Mouse (Mus musculus) heart, embryonic 12.5 days (tissue): ENCODE measurements around the gene Magi2. TPM values are rescaled to one million over a fixed set of nuclear protein-coding genes. Genes with fewer than 3 reads are reported as not detected.

Experiments
- ATAC-seq: fragments of 200-750 bp; cut with Nextera tagmentation; 2 replicates; pipeline ENCODE4 v1.8.0; 2017; ENCODE audit warnings: moderate TSS enrichment, moderate library complexity; ENCODE audit not compliant: insufficient number of reproducible peaks, low FRiP score
- H3K27ac ChIP-seq: fragments of 300-500 bp; sonication (generic); 2 replicates; pipeline ENCODE4 v1.5.1; 2016; ENCODE audit warnings: mild to moderate bottlenecking, moderate library complexity; ENCODE audit not compliant: poor library complexity, severe bottlenecking
- H3K27me3 ChIP-seq: fragments of 300-500 bp; sonication (generic); replicated peaks from 2 replicates; pipeline ENCODE4 v1.6.1; 2016; ENCODE audit warnings: mild to moderate bottlenecking, moderate library complexity
- H3K36me3 ChIP-seq: fragments of 300-500 bp; sonication (generic); 2 replicates; pipeline ENCODE4 v1.6.1; 2016; ENCODE audit warnings: mild to moderate bottlenecking, moderate library complexity
- H3K4me1 ChIP-seq: fragments of 300-500 bp; sonication (generic); replicated peaks from 2 replicates; pipeline ENCODE4 v1.6.1; 2016; ENCODE audit warnings: mild to moderate bottlenecking
- H3K4me2 ChIP-seq: fragments of 300-500 bp; sonication (generic); 2 replicates; pipeline ENCODE4 v1.6.1; 2016; ENCODE audit warnings: mild to moderate bottlenecking, moderate library complexity
- H3K4me3 ChIP-seq: fragments of 300-500 bp; sonication (generic); 2 replicates; pipeline ENCODE4 v1.5.1; 2016; ENCODE audit warnings: mild to moderate bottlenecking
- H3K9ac ChIP-seq: fragments of 300-500 bp; sonication (generic); 2 replicates; pipeline ENCODE4 v1.6.1; 2016; ENCODE audit warnings: mild to moderate bottlenecking, moderate library complexity
- H3K9me3 ChIP-seq: fragments of 300-500 bp; sonication (generic); replicated peaks from 2 replicates; pipeline ENCODE4 v1.6.1; 2016; ENCODE audit warnings: mild to moderate bottlenecking, moderate library complexity
- WGBS: fragments of 180-500 bp; shearing (Covaris S2); methylation state at CpG from one replicate; pipeline ENCODE4 v1.1.7; 2016; 5-methylcytosine and 5-hydroxymethylcytosine counted together
- polyA plus RNA-seq: library from polyadenylated mRNA; unstranded; fragments of >200 nt; fragmentation: Nextera tagmentation; extraction: Ambion mirVana; gene quantifications from 2 replicates; pipeline ENCODE4 v1.2.1, GENCODE M21; 2016

Gene Magi2
- polyA plus RNA-seq, 1 experiment from 2014 or later: 3.9 TPM

- no peak for ATAC-seq
- 82% methylated on average over 10 of the region's 10 CpGs for WGBS
- Histone ChIP-seq H3K36me3 (no peaks in the 10 kb centered on the region), H3K4me1 (0 out of 2 replicates have a peak, but pooled peaks cover 4% of the 10 kb centered on the region), H3K9ac (no peak overlapping the region), H3K9me3 (peaks cover 8% of the 10 kb centered on the region; the same call in 1 of the 2 replicates), H3K27ac (no peak overlapping the region), H3K27me3 (no peaks in the 10 kb centered on the region), H3K4me3 (no peak overlapping the region), H3K4me2 (no peak overlapping the region)
Observed at GRCm38 (mm10) chr5:20668736-20669355, 1442.0 kb downstream of the Magi2 start.

- H3K4me3 ChIP-seq: no peak overlapping the region
- WGBS: 79% methylated on average over 5 of the region's 5 CpGs
Observed at GRCm38 (mm10) chr5:20669456-20669855, 1442.6 kb downstream of the Magi2 start.

GRCm38 (mm10) chr5:20671826-20672225 is 1445.0 kb downstream of the Magi2 start:
- no peak for ATAC-seq
- Histone ChIP-seq H3K27ac (no peak overlapping the region), H3K9me3 (no peaks in the 10 kb centered on the region), H3K36me3 (no peaks in the 10 kb centered on the region), H3K4me1 (peaks cover 10% of the 10 kb centered on the region; the same call in 1 of the 2 replicates), H3K27me3 (no peaks in the 10 kb centered on the region), H3K9ac (no peak overlapping the region), H3K4me3 (no peak overlapping the region), H3K4me2 (no peak overlapping the region)
- WGBS: 16% methylated on average over 1 of the region's 1 CpGs

More at GRCm38 (mm10) chr5:20669456-20669855, 1442.6 kb downstream of the Magi2 start:
- H3K27me3 ChIP-seq: no peaks in the 10 kb centered on the region
- no peak for ATAC-seq
- no peaks in the 10 kb centered on the region for H3K36me3 ChIP-seq
- 0 out of 2 replicates have a peak, but pooled peaks cover 4% of the 10 kb centered on the region for H3K4me1 ChIP-seq
- no peak overlapping the region for H3K4me2 ChIP-seq
- H3K9me3 ChIP-seq: peaks cover 8% of the 10 kb centered on the region; the same call in 1 of the 2 replicates
- H3K27ac ChIP-seq: no peak overlapping the region
- no peak overlapping the region for H3K9ac ChIP-seq

GRCm38 (mm10) chr5:20674523-20674922 is 1447.7 kb downstream of the Magi2 start:
- H3K27me3 ChIP-seq: no peaks in the 10 kb centered on the region
- no peaks in the 10 kb centered on the region for H3K9me3 ChIP-seq
- H3K9ac ChIP-seq: no peak overlapping the region
- H3K4me3 ChIP-seq: no peak overlapping the region
- 60% methylated on average over 8 of the region's 8 CpGs for WGBS
- no peaks in the 10 kb centered on the region for H3K36me3 ChIP-seq
- ATAC-seq: no peak
- no peak overlapping the region for H3K4me2 ChIP-seq
- H3K4me1 ChIP-seq: peaks cover 10% of the 10 kb centered on the region; the same call in 1 of the 2 replicates
- no peak overlapping the region for H3K27ac ChIP-seq

GRCm38 (mm10) chr5:20675163-20675665 is 1448.4 kb downstream of the Magi2 start:
- Histone ChIP-seq H3K4me2 (no peak overlapping the region), H3K4me1 (peaks cover 10% of the 10 kb centered on the region; the same call in 1 of the 2 replicates), H3K9ac (no peak overlapping the region), H3K27me3 (no peaks in the 10 kb centered on the region), H3K27ac (no peak overlapping the region), H3K4me3 (no peak overlapping the region), H3K9me3 (no peaks in the 10 kb centered on the region), H3K36me3 (no peaks in the 10 kb centered on the region)
- ATAC-seq: no peak

- no peak overlapping the region for H3K4me3 ChIP-seq
- no peaks in the 10 kb centered on the region for H3K36me3 ChIP-seq
- no peaks in the 10 kb centered on the region for H3K9me3 ChIP-seq
- H3K27me3 ChIP-seq: no peaks in the 10 kb centered on the region
- H3K9ac ChIP-seq: no peak overlapping the region
- H3K4me2 ChIP-seq: no peak overlapping the region
- no peak for ATAC-seq
- no peak overlapping the region for H3K27ac ChIP-seq
- peaks cover 10% of the 10 kb centered on the region; the same call in 1 of the 2 replicates for H3K4me1 ChIP-seq
- 37% methylated on average over 7 of the region's 7 CpGs for WGBS
Observed at GRCm38 (mm10) chr5:20676193-20676871, 1449.5 kb downstream of the Magi2 start.

- WGBS: 42% methylated on average over 3 of the region's 3 CpGs
- no peaks in the 10 kb centered on the region for H3K36me3 ChIP-seq
Observed at GRCm38 (mm10) chr5:20677246-20677645, 1450.4 kb downstream of the Magi2 start.

GRCm38 (mm10) chr5:20678573-20678972 is 1451.7 kb downstream of the Magi2 start:
- 60% methylated on average over 3 of the region's 3 CpGs for WGBS
- no peak overlapping the region for H3K4me3 ChIP-seq

More at GRCm38 (mm10) chr5:20677246-20677645, 1450.4 kb downstream of the Magi2 start:
- no peak overlapping the region for H3K4me3 ChIP-seq
- no peak overlapping the region for H3K4me2 ChIP-seq
- peaks cover 6% of the 10 kb centered on the region; the same call in 1 of the 2 replicates for H3K4me1 ChIP-seq
- no peak overlapping the region for H3K9ac ChIP-seq
- ATAC-seq: no peak
- no peaks in the 10 kb centered on the region for H3K27me3 ChIP-seq
- no peak overlapping the region for H3K27ac ChIP-seq
- H3K9me3 ChIP-seq: no peaks in the 10 kb centered on the region

GRCm38 (mm10) chr5:20679920-20680319 is 1453.1 kb downstream of the Magi2 start:
- no peak for ATAC-seq
- Histone ChIP-seq H3K4me3 (no peak overlapping the region), H3K27me3 (no peaks in the 10 kb centered on the region), H3K9me3 (no peaks in the 10 kb centered on the region), H3K4me1 (peaks cover 6% of the 10 kb centered on the region; the same call in 1 of the 2 replicates), H3K9ac (no peak overlapping the region), H3K36me3 (no peaks in the 10 kb centered on the region), H3K4me2 (no peak overlapping the region), H3K27ac (no peak overlapping the region)
- 88% methylated on average over 6 of the region's 6 CpGs for WGBS

More at GRCm38 (mm10) chr5:20678573-20678972, 1451.7 kb downstream of the Magi2 start:
- peaks cover 6% of the 10 kb centered on the region; the same call in 1 of the 2 replicates for H3K4me1 ChIP-seq
- no peak overlapping the region for H3K9ac ChIP-seq
- H3K4me2 ChIP-seq: no peak overlapping the region
- H3K9me3 ChIP-seq: no peaks in the 10 kb centered on the region
- no peaks in the 10 kb centered on the region for H3K27me3 ChIP-seq
- no peaks in the 10 kb centered on the region for H3K36me3 ChIP-seq
- H3K27ac ChIP-seq: no peak overlapping the region
- ATAC-seq: no peak

- ATAC-seq: no peak
- Histone ChIP-seq H3K9ac (no peak overlapping the region), H3K4me1 (peaks cover 6% of the 10 kb centered on the region; the same call in 1 of the 2 replicates), H3K36me3 (no peaks in the 10 kb centered on the region), H3K27me3 (no peaks in the 10 kb centered on the region), H3K4me2 (no peak overlapping the region), H3K27ac (no peak overlapping the region), H3K4me3 (no peak overlapping the region), H3K9me3 (no peaks in the 10 kb centered on the region)
- WGBS: 75% methylated on average over 15 of the region's 15 CpGs
Observed at GRCm38 (mm10) chr5:20680833-20681530, 1454.1 kb downstream of the Magi2 start.

- H3K4me1 ChIP-seq: peaks cover 2% of the 10 kb centered on the region; the same call in 1 of the 2 replicates
- no peak overlapping the region for H3K4me3 ChIP-seq
- H3K36me3 ChIP-seq: no peaks in the 10 kb centered on the region
- no peak overlapping the region for H3K9ac ChIP-seq
- no peak for ATAC-seq
- H3K27ac ChIP-seq: no peak overlapping the region
- 75% methylated on average over 10 of the region's 10 CpGs for WGBS
- no peaks in the 10 kb centered on the region for H3K27me3 ChIP-seq
- H3K4me2 ChIP-seq: no peak overlapping the region
- no peaks in the 10 kb centered on the region for H3K9me3 ChIP-seq
Observed at GRCm38 (mm10) chr5:20681660-20682059, 1454.8 kb downstream of the Magi2 start.
